Mouse (Mus musculus) hindbrain, embryonic 13.5 days (tissue): ENCODE measurements around the gene Asf1b. TPM values are rescaled to one million over a fixed set of nuclear protein-coding genes. Genes with fewer than 3 reads are reported as not detected.
A peak's percentile ranks its signal among the peaks of the same experiment; 100 is the strongest.
"Not testable (repeated sequence)": the region's sequence is repeated elsewhere in the genome, so short reads cannot be mapped to it uniquely, and the experiment has no call there.

Experiments used
- ATAC-seq: fragments of 200-750 bp; cut with Nextera tagmentation; 2 replicates; pipeline ENCODE4 v1.8.0; 2017; ENCODE audit warnings: moderate TSS enrichment; ENCODE audit not compliant: low FRiP score
- H3K27ac ChIP-seq: fragments of 300-500 bp; sonication (generic); 2 replicates; pipeline ENCODE4 v1.5.1; 2015; ENCODE audit warnings: inconsistent platforms, mild to moderate bottlenecking, moderate library complexity
- H3K27me3 ChIP-seq: fragments of 300-500 bp; sonication (generic); 2 replicates; pipeline ENCODE4 v1.6.1; 2015; ENCODE audit warnings: mild to moderate bottlenecking, inconsistent platforms
- H3K36me3 ChIP-seq: fragments of 300-500 bp; sonication (generic); 2 replicates; pipeline ENCODE4 v1.6.1; 2015; ENCODE audit warnings: mild to moderate bottlenecking, inconsistent platforms
- H3K4me1 ChIP-seq: fragments of 300-500 bp; sonication (generic); replicated peaks from 2 replicates; pipeline ENCODE4 v1.6.1; 2015; ENCODE audit warnings: inconsistent platforms
- H3K4me2 ChIP-seq: fragments of 300-500 bp; sonication (generic); 2 replicates; pipeline ENCODE4 v1.6.1; 2015; ENCODE audit warnings: inconsistent platforms, mild to moderate bottlenecking, moderate library complexity
- H3K4me3 ChIP-seq: fragments of 300-500 bp; sonication (generic); 2 replicates; pipeline ENCODE4 v1.5.1; 2015; ENCODE audit warnings: mild to moderate bottlenecking, inconsistent platforms
- H3K9ac ChIP-seq: fragments of 300-500 bp; sonication (generic); 2 replicates; pipeline ENCODE4 v1.6.1; 2015; ENCODE audit warnings: mild to moderate bottlenecking, inconsistent platforms
- H3K9me3 ChIP-seq: fragments of 300-500 bp; sonication (generic); 2 replicates; pipeline ENCODE4 v1.6.1; 2016; ENCODE audit warnings: inconsistent platforms
- WGBS: fragments of 180-500 bp; shearing (Covaris S2); methylation state at CpG from one replicate; pipeline ENCODE4 v1.1.7; 2015; 5-methylcytosine and 5-hydroxymethylcytosine counted together
- polyA plus RNA-seq: library from polyadenylated mRNA; unstranded; fragments of >200 nt; fragmentation: Nextera tagmentation; extraction: Ambion mirVana; gene quantifications from 2 replicates; pipeline ENCODE4 v1.2.1, GENCODE M21; 2015

The Asf1b gene
- polyA plus RNA-seq, 1 experiment from 2014 or later: 14.0 TPM

- Histone ChIP-seq H3K27ac (no peak overlapping the region), H3K4me2 (peak overlapping the region; percentile 79), H3K4me1 (peaks cover 43% of the 10 kb centered on the region), H3K9ac (peak overlapping the region; percentile 83), H3K4me3 (peak overlapping the region; percentile 76), H3K27me3 (peaks cover 31% of the 10 kb centered on the region), H3K9me3 (no peaks in the 10 kb centered on the region), H3K36me3 (peaks cover 20% of the 10 kb centered on the region)
- no peak for ATAC-seq
- 70% methylated on average over 16 of the region's 16 CpGs for WGBS
These were observed 43.9 kb downstream of the Asf1b start for GRCm38 (mm10) chr8:83999057-83999705.

GRCm38 (mm10) chr8:83999825-84000224 is 44.5 kb downstream of the Asf1b start:
- H3K9ac ChIP-seq: 0 out of 2 replicates have a peak overlapping the region, but pooled peaks have one; percentile 83
- no peak for ATAC-seq
- H3K27ac ChIP-seq: no peak overlapping the region
- peak overlapping the region; percentile 79; the same call in 1 of the 2 replicates for H3K4me2 ChIP-seq
- H3K9me3 ChIP-seq: no peaks in the 10 kb centered on the region
- peaks cover 47% of the 10 kb centered on the region for H3K4me1 ChIP-seq
- peaks cover 14% of the 10 kb centered on the region for H3K36me3 ChIP-seq
- no peak overlapping the region for H3K4me3 ChIP-seq
- whole genome bisulfite sequencing: 94% methylated on average over 2 of the region's 2 CpGs
- peaks cover 31% of the 10 kb centered on the region for H3K27me3 ChIP-seq

- Histone ChIP-seq H3K27ac (no peak within 1 kb of the TSS), H3K36me3 (peaks cover 10% of the 10 kb centered on the region), H3K4me2 (peak within 1 kb of the TSS; percentile 33), H3K9ac (peak within 1 kb of the TSS; percentile 35), H3K4me1 (peaks cover 45% of the 10 kb centered on the region), H3K9me3 (no peaks in the 10 kb centered on the region), H3K27me3 (peaks cover 31% of the 10 kb centered on the region), H3K4me3 (peak within 1 kb of the TSS; percentile 17)
- ATAC-seq: no peak
- 18% methylated on average over 61 of the region's 61 CpGs for WGBS
These were observed 46.1 kb downstream of the Asf1b start, which contains the start of gene 1700067K01Rik for GRCm38 (mm10) chr8:84001281-84002000. Gene 1700067K01Rik (plus strand): TSS chr8:84001502.

- Histone ChIP-seq H3K4me2 (no peak overlapping the region; the same call in 1 of the 2 replicates), H3K27ac (no peak overlapping the region), H3K4me3 (no peak overlapping the region), H3K36me3 (peaks cover 10% of the 10 kb centered on the region), H3K9me3 (no peaks in the 10 kb centered on the region), H3K27me3 (peaks cover 31% of the 10 kb centered on the region), H3K4me1 (peaks cover 42% of the 10 kb centered on the region), H3K9ac (no peak overlapping the region)
- ATAC-seq: no peak
- 62% methylated on average over 12 of the region's 12 CpGs for WGBS
These were observed 47.8 kb downstream of the Asf1b start for GRCm38 (mm10) chr8:84002957-84003611.

GRCm38 (mm10) chr8:84003612-84004246 is 48.4 kb downstream of the Asf1b start:
- Histone ChIP-seq H3K27ac (no peak overlapping the region), H3K9me3 (no peaks in the 10 kb centered on the region), H3K4me1 (peaks cover 40% of the 10 kb centered on the region), H3K4me2 (peak overlapping the region; percentile 90), H3K27me3 (peaks cover 32% of the 10 kb centered on the region), H3K9ac (peak overlapping the region; percentile 82), H3K36me3 (peaks cover 10% of the 10 kb centered on the region), H3K4me3 (peak overlapping the region; percentile 59)
- no peak for ATAC-seq
- WGBS: 80% methylated on average over 6 of the region's 6 CpGs

- Histone ChIP-seq H3K4me3 (peak overlapping the region; percentile 59), H3K4me1 (peaks cover 30% of the 10 kb centered on the region), H3K4me2 (peak overlapping the region; percentile 90), H3K9me3 (no peaks in the 10 kb centered on the region), H3K27ac (peak overlapping the region; percentile 67), H3K27me3 (peaks cover 34% of the 10 kb centered on the region), H3K36me3 (peaks cover 5% of the 10 kb centered on the region), H3K9ac (peak overlapping the region; percentile 82)
- under 1% methylated on average over 30 of the region's 30 CpGs for WGBS
- peak; percentile 79 for ATAC-seq
These were observed 49.4 kb downstream of the Asf1b start for GRCm38 (mm10) chr8:84004533-84005201.

GRCm38 (mm10) chr8:84005502-84005901 is 50.2 kb downstream of the Asf1b start:
- H3K9ac ChIP-seq, H3K4me3 ChIP-seq, H3K4me2 ChIP-seq, H3K9me3 ChIP-seq, H3K36me3 ChIP-seq, H3K27ac ChIP-seq, ATAC-seq: not testable (repeated sequence)
- 92% methylated on average over 7 of the region's 7 CpGs for WGBS
- Histone ChIP-seq H3K4me1 (peaks cover 32% of the 10 kb centered on the region), H3K27me3 (peaks cover 33% of the 10 kb centered on the region)

GRCm38 (mm10) chr8:84008362-84008761 is 53.1 kb downstream of the Asf1b start:
- no peak for ATAC-seq
- 34% methylated on average over 7 of the region's 7 CpGs for WGBS
- Histone ChIP-seq H3K27me3 (peaks cover 40% of the 10 kb centered on the region), H3K4me2 (no peak overlapping the region), H3K9me3 (no peaks in the 10 kb centered on the region), H3K36me3 (no peaks in the 10 kb centered on the region), H3K27ac (no peak overlapping the region), H3K4me3 (no peak overlapping the region), H3K9ac (no peak overlapping the region), H3K4me1 (peaks cover 39% of the 10 kb centered on the region)

GRCm38 (mm10) chr8:84009876-84010275 is 54.6 kb downstream of the Asf1b start:
- Histone ChIP-seq H3K4me1 (peaks cover 31% of the 10 kb centered on the region), H3K27me3 (peaks cover 47% of the 10 kb centered on the region), H3K4me2 (no peak overlapping the region), H3K9me3 (no peaks in the 10 kb centered on the region), H3K9ac (no peak overlapping the region), H3K27ac (no peak overlapping the region), H3K4me3 (no peak overlapping the region), H3K36me3 (no peaks in the 10 kb centered on the region)
- ATAC-seq: no peak
- WGBS: 1% methylated on average over 11 of the region's 11 CpGs

- ATAC-seq: peak; percentile 46
- Histone ChIP-seq H3K4me3 (peak overlapping the region; percentile 56), H3K27me3 (peaks cover 47% of the 10 kb centered on the region), H3K27ac (no peak overlapping the region), H3K4me1 (peaks cover 27% of the 10 kb centered on the region), H3K4me2 (peak overlapping the region; percentile 98), H3K9me3 (no peaks in the 10 kb centered on the region), H3K36me3 (no peaks in the 10 kb centered on the region), H3K9ac (peak overlapping the region; percentile 77)
- 2% methylated on average over 82 of the region's 83 CpGs for WGBS
These were observed 55.6 kb downstream of the Asf1b start for GRCm38 (mm10) chr8:84010625-84011611.
